Comparison of ENCODE assay signal across 11 mouse cellular contexts in genomic region chr14:55778686-55779085, GRCm38 (mm10). TPM values are rescaled to one million over a fixed set of nuclear protein-coding genes. Genes with fewer than 3 reads are reported as not detected.
DNase-seq lines count a peak whose midpoint lies in the region.
"Had no signal": no experiment of that assay in that cellular context is flagged by ENCODE, and none has a peak within 500 bp of the region (broad histone marks: within the 10 kb centered on the region; RNA-seq: fewer than 3 reads in every experiment).

No protein-coding gene starts in this region.

- peak; percentile 86 for DNase-seq in heart, adult 11 months
- DNase-seq in heart, adult 18-20 months = no peak
- DNase-seq in lung, postnatal 10 days = peak; percentile 1
- DNase-seq in lung, postnatal 14 days = no peak
- peak; percentile 6 for DNase-seq in thymus, postnatal 4 days
- no peak for DNase-seq in thymus, postnatal 36 days
- DNase-seq in ovary, adult 18-20 months (ENCODE audit: low spot score) = no peak
- DNase-seq: cerebellum, adult 11-12 months; heart, postnatal 10 days; kidney, adult 18-20 months; liver, postnatal 0 days had no signal

RNA-seq across cellular contexts. Expression of gene Adcy4, which starts 5.2 kb away (rescaled TPM):
- 10 to 100 TPM; 15.7 to 17.3 TPM for total RNA-seq in heart, adult 18-20 months (2021)

RNA-seq across cellular contexts. Expression of gene Ripk3, which starts 10.0 kb away (rescaled TPM):
- 1 to 10 TPM; 1.6 to 2.9 TPM for total RNA-seq in heart, adult 18-20 months (2021)

RNA-seq across cellular contexts. Expression of gene Ltb4r1, which starts 12.9 kb away (rescaled TPM):
- under 1 TPM; 0.25 to 0.41 TPM for total RNA-seq in heart, adult 18-20 months (2021)

RNA-seq across cellular contexts. Expression of gene Ltb4r2, which starts 17.5 kb away (rescaled TPM):
- under 1 TPM; 0.21 to 0.25 TPM for total RNA-seq in heart, adult 18-20 months (2021)

RNA-seq across cellular contexts. Expression of gene Cideb, which starts 20.4 kb away (rescaled TPM):
- total RNA-seq in heart, adult 18-20 months (2021) = 1 to 10 TPM; 2.0 TPM

Comparison
In these comparisons a context has a peak if more than half of its experiments do, and no peak if none do; other contexts are left out.
1. DNase-seq: peak in heart, adult 11 months (single experiment), lung, postnatal 10 days (single experiment) and thymus, postnatal 4 days (single experiment); none in heart, adult 18-20 months (0 of 2), lung, postnatal 14 days (single experiment), thymus, postnatal 36 days (0 of 2) and ovary, adult 18-20 months (single experiment).